Mouse (Mus musculus) ES-CJ7 (cell line): ENCODE results near the gene Gm10718.
"Not testable (repeated sequence)": the region's sequence is repeated elsewhere in the genome, so short reads cannot be mapped to it uniquely, and the experiment has no call there.

Experiments used
- DNase-seq: peaks from one replicate; pipeline ENCODE4 v3.0.0; 2011; ENCODE audit warnings: low read depth, low spot score

Gm10718 gene

DNA sequence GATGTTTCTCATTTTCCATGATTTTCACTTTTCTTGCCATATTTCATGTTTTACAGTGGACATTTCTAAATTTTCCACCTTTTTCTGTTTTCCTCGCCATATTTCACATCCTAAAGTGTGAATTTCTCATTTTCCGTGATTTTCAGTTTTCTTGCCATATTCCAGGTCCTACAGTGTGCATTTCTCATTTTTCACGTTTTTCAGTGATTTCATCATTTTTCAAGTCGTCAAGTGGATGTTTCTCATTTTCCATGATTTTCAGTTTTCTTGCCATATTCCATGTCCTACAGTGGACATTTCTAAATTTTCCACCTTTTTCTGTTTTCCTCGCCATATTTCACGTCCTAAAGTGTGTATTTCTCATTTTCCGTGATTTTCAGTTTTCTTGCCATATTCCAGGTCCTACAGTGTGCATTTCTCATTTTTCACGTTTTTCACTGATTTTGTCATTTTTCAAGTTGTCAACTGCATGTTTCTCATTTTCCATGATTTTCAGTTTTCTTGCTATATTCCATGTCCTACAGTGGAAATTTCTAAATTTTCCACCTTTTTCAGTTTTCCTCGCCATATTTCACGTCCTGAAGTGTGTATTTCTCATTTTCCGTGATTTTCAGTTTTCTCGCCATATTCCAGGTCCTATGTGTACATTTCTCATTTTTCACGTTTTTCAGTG lies at the start of gene Gm10718:
Gene Gm10718 (plus strand): TSS at position 236 of the 673 bp plus-strand sequence.
- not testable (repeated sequence) for DNase-seq

GRCm38 (mm10) chr9:3000445-3000972 lies 22.8 kb upstream of the Gm10718 start, which contains the start of gene Gm10722:
Gm10722 (plus strand) TSS chr9:3000922.
- DNase-seq, result peak; percentile 41

DNA sequence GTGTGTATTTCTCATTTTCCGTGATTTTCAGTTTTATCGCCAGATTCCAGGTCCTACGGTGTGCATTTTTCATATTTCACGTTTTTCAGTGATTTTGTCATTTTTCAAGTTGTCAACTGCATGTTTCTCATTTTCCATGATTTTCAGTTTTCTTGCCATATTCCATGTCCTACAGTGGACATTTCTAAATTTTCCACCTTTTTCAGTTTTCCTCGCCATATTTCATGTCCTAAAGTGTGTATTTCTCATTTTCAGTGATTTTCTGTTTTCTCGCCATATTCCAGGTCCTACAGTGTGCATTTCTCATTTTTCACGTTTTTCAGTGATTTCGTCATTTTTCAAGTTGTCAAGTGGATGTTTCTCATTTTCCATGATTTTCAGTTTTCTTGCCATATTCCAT lies 22.3 kb upstream of the Gm10718 start:
- not testable (repeated sequence) for DNase-seq

GRCm38 (mm10) chr9:3001948-3002659 lies 21.2 kb upstream of the Gm10718 start:
- DNase-seq, result peak; percentile 7

DNA sequence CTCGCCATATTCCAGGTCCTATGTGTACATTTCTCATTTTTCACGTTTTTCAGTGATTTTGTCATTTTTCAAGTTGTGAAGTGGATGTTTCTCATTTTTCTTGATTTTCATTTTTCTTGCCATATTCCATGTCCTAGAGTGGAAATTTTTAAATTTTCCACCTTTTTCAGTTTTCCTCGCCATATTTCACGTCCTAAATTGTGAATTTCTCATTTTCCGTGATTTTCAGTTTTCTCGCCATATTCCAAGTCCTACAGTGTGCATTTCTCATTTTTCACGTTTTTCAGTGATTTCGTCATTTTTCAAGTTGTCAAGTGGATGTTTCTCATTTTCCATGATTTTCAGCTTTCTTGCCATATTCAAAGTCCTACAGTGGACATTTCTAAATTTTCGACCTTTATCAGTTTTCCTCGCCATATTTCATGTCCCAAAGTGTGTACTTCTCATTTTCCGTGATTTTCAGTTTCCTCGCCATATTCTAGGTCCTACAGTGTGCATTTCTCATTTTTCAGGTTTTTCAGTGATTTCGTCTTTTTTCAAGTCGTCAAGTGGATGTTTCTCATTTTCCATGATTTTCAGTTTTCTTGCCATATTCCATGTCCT lies 20.5 kb upstream of the Gm10718 start, which contains the start of gene Gm11168:
Gene Gm11168 (plus strand): TSS at position 553 of the 603 bp plus-strand sequence.
- DNase-seq, result not testable (repeated sequence)

DNA sequence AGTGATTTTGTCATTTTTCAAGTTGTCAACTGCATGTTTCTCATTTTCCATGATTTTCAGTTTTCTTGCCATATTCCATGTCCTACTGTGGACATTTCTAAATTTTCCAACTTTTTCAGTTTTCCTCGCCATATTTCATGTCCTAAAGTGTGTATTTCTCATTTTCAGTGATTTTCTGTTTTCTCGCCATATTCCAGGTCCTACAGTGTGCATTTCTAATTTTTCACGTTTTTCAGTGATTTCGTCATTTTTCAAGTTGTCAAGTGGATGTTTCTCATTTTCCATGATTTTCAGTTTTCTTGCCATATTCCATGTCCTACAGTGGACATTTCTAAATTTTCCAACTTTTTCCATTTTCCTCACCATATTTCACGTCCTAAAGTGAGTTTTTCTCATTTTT lies 17.2 kb upstream of the Gm10718 start:
- not testable (repeated sequence) for DNase-seq

DNA sequence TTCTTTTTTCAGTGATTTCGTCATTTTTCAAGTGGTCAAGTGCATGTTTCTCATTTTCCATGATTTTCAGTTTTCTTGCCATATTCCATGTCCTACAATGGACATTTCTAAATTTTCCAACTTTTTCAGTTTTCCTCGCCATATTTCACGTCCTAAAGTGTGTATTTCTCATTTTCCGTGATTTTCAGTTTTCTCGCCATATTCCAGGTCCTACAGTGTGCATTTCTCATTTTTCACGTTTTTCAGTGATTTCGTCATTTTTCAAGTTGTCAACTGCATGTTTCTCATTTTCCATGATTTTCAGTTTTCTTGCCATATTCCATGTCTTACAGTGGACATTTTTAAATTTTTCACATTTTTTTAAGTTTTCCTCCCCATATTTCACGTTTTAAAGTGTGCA lies 16.7 kb upstream of the Gm10718 start:
- not testable (repeated sequence) for DNase-seq

- not testable (repeated sequence) for DNase-seq
Observed at GRCm38 (mm10) chr9:3007272-3007671, 16.1 kb upstream of the Gm10718 start.

- DNase-seq, result not testable (repeated sequence)
Observed at GRCm38 (mm10) chr9:3009331-3009730, 14.0 kb upstream of the Gm10718 start.

DNA sequence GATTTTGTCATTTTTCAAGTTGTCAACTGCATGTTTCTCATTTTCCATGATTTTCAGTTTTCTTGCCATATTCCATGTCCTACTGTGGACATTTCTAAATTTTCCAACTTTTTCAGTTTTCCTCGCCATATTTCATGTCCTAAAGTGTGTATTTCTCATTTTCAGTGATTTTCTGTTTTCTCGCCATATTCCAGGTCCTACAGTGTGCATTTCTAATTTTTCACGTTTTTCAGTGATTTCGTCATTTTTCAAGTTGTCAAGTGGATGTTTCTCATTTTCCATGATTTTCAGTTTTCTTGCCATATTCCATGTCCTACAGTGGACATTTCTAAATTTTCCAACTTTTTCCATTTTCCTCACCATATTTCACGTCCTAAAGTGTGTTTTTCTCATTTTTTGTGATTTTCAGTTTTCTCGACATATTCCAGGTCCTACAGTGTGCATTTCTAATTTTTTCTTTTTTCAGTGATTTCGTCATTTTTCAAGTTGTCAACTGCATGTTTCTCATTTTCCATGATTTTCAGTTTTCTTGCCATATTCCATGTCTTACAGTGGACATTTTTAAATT lies 11.2 kb upstream of the Gm10718 start:
- not testable (repeated sequence) for DNase-seq

- DNase-seq, result not testable (repeated sequence)
Observed at GRCm38 (mm10) chr9:3012733-3013279, 10.5 kb upstream of the Gm10718 start, which contains the start of gene Gm10721. Gm10721 (plus strand) TSS chr9:3013140.

- not testable (repeated sequence) for DNase-seq
Observed at GRCm38 (mm10) chr9:3015354-3015753, 8.0 kb upstream of the Gm10718 start, which contains the start of gene Gm10720. Gm10720 (plus strand) TSS chr9:3015654.

GRCm38 (mm10) chr9:3015896-3016295 lies 7.5 kb upstream of the Gm10718 start:
- not testable (repeated sequence) for DNase-seq

DNA sequence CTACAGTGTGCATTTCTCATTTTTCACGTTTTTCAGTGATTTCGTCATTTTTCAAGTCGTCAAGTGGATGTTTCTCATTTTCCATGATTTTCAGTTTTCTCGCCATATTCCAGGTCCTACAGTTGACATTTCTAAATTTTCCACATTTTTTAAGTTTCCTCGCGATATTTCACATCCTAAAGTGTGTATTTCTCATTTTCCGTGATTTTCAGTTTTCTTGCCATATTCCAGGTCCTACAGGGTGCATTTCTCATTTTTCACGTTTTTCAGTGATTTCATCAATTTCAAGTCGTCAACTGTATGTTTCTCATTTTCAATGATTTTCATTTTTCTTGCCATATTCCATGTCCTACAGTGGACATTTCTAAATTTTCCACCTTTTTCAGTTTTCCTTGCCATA lies 6.2 kb upstream of the Gm10718 start, which contains the start of gene Gm10719:
Gene Gm10719 (plus strand): TSS at position 301 of the 400 bp plus-strand sequence.
- DNase-seq, result not testable (repeated sequence)

DNA sequence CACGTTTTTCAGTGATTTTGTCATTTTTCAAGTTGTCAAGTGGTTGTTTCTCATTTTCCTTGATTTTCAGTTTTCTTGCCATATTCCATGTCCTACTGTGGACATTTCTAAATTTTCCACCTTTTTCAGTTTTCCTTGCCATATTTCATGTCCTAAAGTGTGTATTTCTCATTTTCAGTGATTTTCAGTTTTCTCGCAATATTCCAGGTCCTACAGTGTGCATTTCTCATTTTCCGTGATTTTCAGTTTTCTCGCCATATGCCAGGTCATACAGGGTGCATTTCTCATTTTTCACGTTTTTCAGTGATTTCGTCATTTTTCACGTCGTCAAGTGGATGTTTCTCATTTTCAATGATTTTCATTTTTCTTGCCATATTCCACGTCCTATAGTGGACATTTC lies 4.4 kb upstream of the Gm10718 start:
- DNase-seq, result not testable (repeated sequence)

- DNase-seq, result not testable (repeated sequence)
Observed at GRCm38 (mm10) chr9:3019835-3020727, 3.3 kb upstream of the Gm10718 start.

DNA sequence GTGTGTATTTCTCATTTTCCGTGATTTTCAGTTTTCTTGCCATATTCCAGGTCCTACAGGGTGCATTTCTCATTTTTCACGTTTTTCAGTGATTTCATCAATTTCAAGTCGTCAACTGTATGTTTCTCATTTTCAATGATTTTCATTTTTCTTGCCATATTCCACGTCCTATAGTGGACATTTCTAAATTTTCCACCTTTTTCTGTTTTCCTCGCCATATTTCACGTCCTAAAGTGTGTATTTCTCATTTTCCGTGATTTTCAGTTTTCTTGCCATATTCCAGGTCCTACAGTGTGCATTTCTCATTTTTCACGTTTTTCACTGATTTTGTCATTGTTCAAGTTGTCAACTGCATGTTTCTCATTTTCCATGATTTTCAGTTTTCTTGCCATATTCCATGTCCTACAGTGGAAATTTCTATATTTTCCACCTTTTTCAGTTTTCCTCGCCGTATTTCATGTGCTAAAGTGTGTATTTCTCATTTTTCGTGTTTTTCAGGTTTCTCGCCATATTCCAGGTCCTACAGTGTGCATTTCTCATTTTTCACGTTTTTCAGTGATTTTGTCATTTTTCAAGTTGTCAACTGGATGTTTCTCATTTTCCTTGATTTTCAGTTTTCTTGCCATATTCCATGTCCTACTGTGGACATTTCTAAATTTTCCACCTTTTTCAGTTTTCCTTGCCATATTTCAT lies 885 bp upstream of the Gm10718 start:
- DNase-seq, result not testable (repeated sequence)

- not testable (repeated sequence) for DNase-seq
Observed at GRCm38 (mm10) chr9:3023985-3024648, 770 bp downstream of the Gm10718 start.
